Mouse (Mus musculus) lung, postnatal 0 days (tissue): ENCODE measurements around the gene Zer1.

Source experiments
- CTCF ChIP-seq: IDR thresholded peaks from 2 replicates; pipeline ENCODE4 v1.5.1; 2016; ENCODE audit warnings: antibody characterized with exemption, mild to moderate bottlenecking
- EP300 ChIP-seq: IDR thresholded peaks from 2 replicates; pipeline ENCODE4 v1.6.1; 2016; ENCODE audit warnings: antibody characterized with exemption, mild to moderate bottlenecking, control low read depth

DNA sequence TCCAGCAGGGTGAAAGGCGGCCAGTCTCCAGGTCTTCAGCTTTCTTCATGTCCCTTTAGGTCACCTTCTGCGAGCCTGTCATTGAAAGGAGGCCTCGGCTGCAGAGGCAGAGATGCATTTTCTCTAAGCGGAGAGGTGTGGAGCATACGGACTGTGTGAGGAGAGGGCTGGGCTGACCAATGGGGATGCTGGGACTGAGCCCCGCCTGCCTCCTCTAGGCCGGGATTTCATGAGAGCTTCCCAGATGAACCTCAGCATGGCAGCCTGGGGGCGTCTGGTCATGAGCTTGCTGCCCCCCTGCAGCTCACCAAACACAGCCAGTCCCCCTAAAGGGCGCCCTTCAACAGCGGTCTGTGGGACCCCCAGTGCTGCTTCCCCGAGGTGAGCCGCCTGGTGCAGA, 39.8 kb downstream of the Zer1 start:
- TF ChIP-seq CTCF (no peak), EP300 (no peak)
